Mouse (Mus musculus) heart, adult 10 weeks (tissue): ENCODE results near the gene Iapp. TPM values are rescaled to one million over a fixed set of nuclear protein-coding genes. Genes with fewer than 3 reads are reported as not detected.

ENCODE experiments used
- polyA plus RNA-seq: library from polyadenylated mRNA; stranded (reverse); fragments of 350-450 nt; fragmentation: Illumina TruSeq; extraction: RNeasy Lipid Tissue Mini Kit (QIAGEN cat#74804); gene quantifications from one replicate; pipeline ENCODE4 v1.2.3, GENCODE M21; 2014; ENCODE audit warnings: low read depth, low replicate concordance

The Iapp gene
- polyA plus RNA-seq: not detected

GRCm38 (mm10) chr6:142298098-142298497 is at the start of gene Iapp:
Gene Iapp, plus strand, starts transcription at chr6:142298423.

GRCm38 (mm10) chr6:142322881-142323280 is 24.7 kb downstream of the Iapp start, which contains the start of gene Slco1a5:
Gene Slco1a5, minus strand, starts transcription at chr6:142322981.

GRCm38 (mm10) chr6:142345440-142346038 is 47.3 kb downstream of the Iapp start, which contains the start of gene Pyroxd1:
Gene Pyroxd1, plus strand, starts transcription at chr6:142345654.

Other genes with a start within 250 kb of the Iapp start
- not detected for gene Slco1a6, start 89.9 kb upstream of the Iapp start, polyA plus RNA-seq
- not detected for gene Slco1a5, start 24.6 kb downstream of the Iapp start, polyA plus RNA-seq
- gene Pyroxd1, start 47.2 kb downstream of the Iapp start, polyA plus RNA-seq: 10.7 TPM
- gene Recql, start 88.7 kb downstream of the Iapp start, polyA plus RNA-seq: 8.8 TPM
- gene Golt1b, start 88.8 kb downstream of the Iapp start, polyA plus RNA-seq: 14.0 TPM
- gene Spx, start 115.0 kb downstream of the Iapp start, polyA plus RNA-seq: not detected
- 0.16 TPM for gene Gys2, start 174.7 kb downstream of the Iapp start, polyA plus RNA-seq
- 2,854 TPM for gene Ldhb, start 209.5 kb downstream of the Iapp start, polyA plus RNA-seq